Mouse (Mus musculus) heart, embryonic 11.5 days (tissue): ENCODE results near the gene Cracr2a. TPM values are rescaled to one million over a fixed set of nuclear protein-coding genes. Genes with fewer than 3 reads are reported as not detected.

Experiments
- polyA plus RNA-seq: library from polyadenylated mRNA; unstranded; fragments of >200 nt; fragmentation: Nextera tagmentation; extraction: Ambion mirVana; gene quantifications from 2 replicates; pipeline ENCODE4 v1.2.1, GENCODE M21; 2014

Cracr2a gene
- polyA plus RNA-seq, 1 experiment from 2014 or later, result 0.93 TPM

Other genes with a start within 250 kb of the Cracr2a start
- gene Parp11, start 114.5 kb upstream of the Cracr2a start, polyA plus RNA-seq, result 19.9 and 23.6 TPM in 2 replicates
- gene Prmt8, start 208.1 kb downstream of the Cracr2a start, polyA plus RNA-seq, result 1.4 and 1.7 TPM in 2 replicates